Mouse (Mus musculus): Measurements from ENCODE around the gene Bmp5. TPM values are rescaled to one million over a fixed set of nuclear protein-coding genes. Genes with fewer than 3 reads are reported as not detected.

Bmp5 gene
- 0.29 and 0.35 TPM in 2 replicates for polyA plus RNA-seq (2021; fragmentation: Nextera tagmentation)
- long read RNA-seq, experiment 1, partial matches to known transcripts, result 0 of 3 reads
- long read RNA-seq, experiment 1, other reads (novel, unspliced or antisense), result 2 of 3 reads
- long read RNA-seq, experiment 2, partial matches to known transcripts, result 0 of 5 reads
- long read RNA-seq, experiment 2, other reads (novel, unspliced or antisense), result 1 of 5 reads

DNA sequence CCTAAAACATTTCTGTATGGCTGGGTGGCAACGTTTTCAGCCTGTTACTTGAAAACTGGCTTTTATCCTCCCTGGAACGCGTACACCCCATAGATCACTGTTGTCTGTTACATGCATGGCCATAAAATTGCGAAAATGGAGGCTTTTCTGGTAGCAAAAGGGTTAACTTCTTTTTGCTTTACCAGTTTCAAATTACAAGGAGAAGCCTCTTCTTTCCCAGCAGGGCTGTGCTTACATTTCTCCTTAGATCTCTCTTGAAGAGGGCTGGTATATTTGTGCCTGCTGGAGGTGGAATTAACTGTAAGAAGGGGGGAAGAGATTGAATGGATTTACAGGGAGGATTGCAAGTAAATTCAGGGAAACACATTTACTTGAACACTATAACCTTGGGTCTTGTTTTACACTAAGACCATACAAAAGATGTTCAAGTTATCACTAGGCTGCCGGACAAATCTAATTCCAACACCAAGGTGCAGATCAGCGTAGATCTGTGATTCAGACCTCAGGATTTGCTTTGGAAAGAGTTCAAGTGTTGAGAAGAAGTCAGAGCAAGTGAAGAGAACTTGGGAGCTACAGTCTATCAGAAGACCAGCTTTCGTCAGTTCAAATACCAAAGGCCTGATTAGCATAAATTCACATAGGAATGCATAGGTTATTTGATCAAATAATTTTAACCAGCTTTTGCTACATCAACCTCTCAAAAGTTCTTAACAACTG, at the start of gene Bmp5:
Bmp5 (plus strand) TSS at position 236 of the 717 bp plus-strand sequence.

Small RNA genes lying within 50 kb of the gene (microRNA-seq; reads per million reads assigned to microRNA genes)
- gene Gm44355, result not detected

Other genes starting within 250 kb of the Bmp5 start
- 25.7 and 27.3 TPM in 2 replicates for gene Tmod3, start 215.7 kb upstream of the Bmp5 start, polyA plus RNA-seq (2021; fragmentation: Nextera tagmentation)
- 325 and 442 TPM in 2 replicates for gene Tmod2, start 164.0 kb upstream of the Bmp5 start, polyA plus RNA-seq (2021; fragmentation: Nextera tagmentation)
- gene Lysmd2, start 149.6 kb upstream of the Bmp5 start, polyA plus RNA-seq (2021; fragmentation: Nextera tagmentation), result 139 and 161 TPM in 2 replicates
- gene Scg3, start 91.3 kb upstream of the Bmp5 start, polyA plus RNA-seq (2021; fragmentation: Nextera tagmentation), result 128 and 136 TPM in 2 replicates
- 9.0 and 10.6 TPM in 2 replicates for gene Hmgcll1, start 239.5 kb downstream of the Bmp5 start, polyA plus RNA-seq (2021; fragmentation: Nextera tagmentation)